Mouse (Mus musculus) CD4-positive helper T cell, adult 2 months (primary cell): ENCODE measurements around the gene D630045J12Rik.

Experiments
- DNase-seq: peaks from one replicate; pipeline ENCODE4 v3.0.0-alpha.2; 2012; ENCODE audit warnings: low read depth, missing footprints, low spot score

D630045J12Rik gene

GRCm38 (mm10) chr6:38139086-38139485 is 114.7 kb downstream of the D630045J12Rik start:
- no peak for DNase-seq

GRCm38 (mm10) chr6:38134806-38135559 is 118.8 kb downstream of the D630045J12Rik start:
- no peak for DNase-seq

- DNase-seq: no peak
Measured at GRCm38 (mm10) chr6:38131801-38132231, 122.0 kb downstream of the D630045J12Rik start.

GRCm38 (mm10) chr6:38129883-38130282 is 123.9 kb downstream of the D630045J12Rik start:
- no peak for DNase-seq

- DNase-seq: no peak
Measured at GRCm38 (mm10) chr6:38128115-38128514, 125.7 kb downstream of the D630045J12Rik start.

GRCm38 (mm10) chr6:38125462-38125861 is 128.3 kb downstream of the D630045J12Rik start:
- DNase-seq: no peak

GRCm38 (mm10) chr6:38124882-38125281 is 128.9 kb downstream of the D630045J12Rik start:
- no peak for DNase-seq

GRCm38 (mm10) chr6:38124207-38124835 is 129.5 kb downstream of the D630045J12Rik start, which contains the start of gene Atp6v0a4:
Gene Atp6v0a4, minus strand, starts transcription at chr6:38124586.
- no peak for DNase-seq

GRCm38 (mm10) chr6:38123471-38124206 is 130.2 kb downstream of the D630045J12Rik start:
- no peak for DNase-seq

- no peak for DNase-seq
Measured at GRCm38 (mm10) chr6:38122791-38123190, 131.0 kb downstream of the D630045J12Rik start.

- DNase-seq: no peak
Measured at GRCm38 (mm10) chr6:38121843-38122242, 132.0 kb downstream of the D630045J12Rik start.

GRCm38 (mm10) chr6:38120681-38121371 is 133.0 kb downstream of the D630045J12Rik start:
- DNase-seq: peak; percentile 84

GRCm38 (mm10) chr6:38118341-38118740 is 135.5 kb downstream of the D630045J12Rik start:
- DNase-seq: no peak

- DNase-seq: no peak
Measured at GRCm38 (mm10) chr6:38116107-38116770, 137.6 kb downstream of the D630045J12Rik start.

GRCm38 (mm10) chr6:38110859-38111258 is 142.9 kb downstream of the D630045J12Rik start:
- no peak for DNase-seq

- DNase-seq: no peak
Measured at GRCm38 (mm10) chr6:38109871-38110270, 143.9 kb downstream of the D630045J12Rik start.

- no peak for DNase-seq
Measured at GRCm38 (mm10) chr6:38109160-38109795, 144.5 kb downstream of the D630045J12Rik start, which contains the start of gene Tmem213. Gene Tmem213, plus strand, starts transcription at chr6:38109255.

GRCm38 (mm10) chr6:38108449-38108848 is 145.4 kb downstream of the D630045J12Rik start:
- no peak for DNase-seq

GRCm38 (mm10) chr6:38105924-38106323 is 147.9 kb downstream of the D630045J12Rik start:
- no peak for DNase-seq

GRCm38 (mm10) chr6:38103775-38104174 is 150.0 kb downstream of the D630045J12Rik start:
- DNase-seq: no peak
